16 mouse cellular contexts compared by ENCODE assay signal in genomic region chr14:20831141-20831910, GRCm38 (mm10). TPM values are rescaled to one million over a fixed set of nuclear protein-coding genes. Genes with fewer than 3 reads are reported as not detected.
DNase-seq lines count a peak whose midpoint lies in the region; ATAC-seq and TF ChIP-seq lines count a peak whose summit lies in the region.
"Had no signal": no experiment of that assay in that cellular context is flagged by ENCODE, and none has a peak within 500 bp of the region (broad histone marks: within the 10 kb centered on the region; RNA-seq: fewer than 3 reads in every experiment).

No protein-coding gene starts in this region.

- no peaks in the 10 kb centered on the region for H3K9me3 ChIP-seq in heart, postnatal 0 days (replicated peaks; ENCODE audit: control insufficient read depth, low read length)
- H3K9me3 ChIP-seq in limb, embryonic 14.5 days (ENCODE audit: control insufficient read depth, low read length) = no peaks in the 10 kb centered on the region
- no peaks in the 10 kb centered on the region for H3K9me3 ChIP-seq in limb, embryonic 10.5 days (replicated peaks)
- no peaks in the 10 kb centered on the region for H3K9me3 ChIP-seq in midbrain, embryonic 14.5 days (ENCODE audit: control insufficient read depth, low read length)
- H3K9me3 ChIP-seq in neural tube, embryonic 15.5 days (replicated peaks) = no peaks in the 10 kb centered on the region
- H3K9me3 ChIP-seq: forebrain, embryonic 10.5 days; heart, embryonic 13.5 days; hindbrain, embryonic 13.5 days; limb, embryonic 13.5 days; midbrain, embryonic 15.5 days had no signal

- 0 out of 2 replicates have a peak, but pooled peaks cover 4% of the 10 kb centered on the region for H3K4me1 ChIP-seq in heart, postnatal 0 days (ENCODE audit: control insufficient read depth, insufficient read depth)
- peaks cover 4% of the 10 kb centered on the region; the same call in 1 of the 2 replicates for H3K4me1 ChIP-seq in heart, adult 2 months (ENCODE audit: control insufficient read depth, insufficient read depth, low read length)
- peaks cover 6% of the 10 kb centered on the region; the same call in 1 of the 2 replicates for H3K4me1 ChIP-seq in limb, embryonic 14.5 days (ENCODE audit: control insufficient read depth, insufficient read depth, low read length)
- H3K4me1 ChIP-seq in limb, embryonic 10.5 days = peaks cover 7% of the 10 kb centered on the region
- peaks cover 13% of the 10 kb centered on the region for H3K4me1 ChIP-seq in embryonic fibroblast, embryonic 13.5 days (ENCODE audit: control insufficient read depth, insufficient read depth, low read length)
- no peaks in the 10 kb centered on the region for H3K4me1 ChIP-seq in small intestine, adult 2 months (ENCODE audit: control insufficient read depth, insufficient read depth, insufficient read length, low read length)
- H3K4me1 ChIP-seq in midbrain, embryonic 14.5 days (ENCODE audit: control insufficient read depth, insufficient read depth, low read length) = 0 out of 2 replicates have a peak, but pooled peaks cover 3% of the 10 kb centered on the region
- H3K4me1 ChIP-seq in neural tube, embryonic 15.5 days = peaks cover 5% of the 10 kb centered on the region

- no peak overlapping the region for H3K27ac ChIP-seq in heart, postnatal 0 days (ENCODE audit: low read depth)
- no peak overlapping the region for H3K27ac ChIP-seq in heart, adult 2 months
- H3K27ac ChIP-seq in limb, embryonic 14.5 days (replicated peaks; ENCODE audit: low read depth, low read length) = no peak overlapping the region
- H3K27ac ChIP-seq in limb, embryonic 10.5 days = no peak overlapping the region
- H3K27ac ChIP-seq in embryonic fibroblast, embryonic 13.5 days (ENCODE audit: insufficient read depth, low read length) = peak overlapping the region; percentile 92
- peak overlapping the region; percentile 32; the same call in 1 of the 2 replicates for H3K27ac ChIP-seq in small intestine, adult 2 months (ENCODE audit: insufficient read depth, low read depth, low read length)
- H3K27ac ChIP-seq in midbrain, embryonic 14.5 days (replicated peaks; ENCODE audit: low read depth, low read length) = no peak overlapping the region
- H3K27ac ChIP-seq in neural tube, embryonic 15.5 days (replicated peaks) = no peak overlapping the region
- H3K27ac ChIP-seq: forebrain, embryonic 10.5 days; heart, embryonic 13.5 days; hindbrain, embryonic 13.5 days; limb, embryonic 13.5 days; midbrain, embryonic 15.5 days had no signal

- no peak for DNase-seq in heart, postnatal 0 days (ENCODE audit: low spot score)
- no peak for DNase-seq in heart, adult 2 months
- DNase-seq in limb, embryonic 14.5 days (ENCODE audit: low spot score) = peak; percentile 38
- DNase-seq in limb, embryonic 10.5 days (ENCODE audit: low spot score) = no peak
- no peak for DNase-seq in midbrain, embryonic 14.5 days
- DNase-seq: cerebellum, adult 2 months; liver, postnatal 0 days had no signal

- no peak for TF ChIP-seq EP300 in heart, postnatal 0 days (IDR thresholded peaks at IDR 0.05; ENCODE audit: low read depth)
- TF ChIP-seq EP300 in heart, adult 2 months (IDR thresholded peaks at IDR 0.05; ENCODE audit: insufficient read depth, low read depth, low read length) = no peak

- peak; percentile 39; the same call in 1 of the 2 replicates for ATAC-seq in heart, postnatal 0 days (ENCODE audit: insufficient read depth, low read depth)
- peak; percentile 68; the same call in 1 of the 2 replicates for ATAC-seq in limb, embryonic 14.5 days (ENCODE audit: low FRiP score, low read depth)
- no peak for ATAC-seq in midbrain, embryonic 14.5 days (ENCODE audit: low FRiP score, low TSS enrichment)
- ATAC-seq in neural tube, embryonic 15.5 days (ENCODE audit: low FRiP score) = no peak
- ATAC-seq: intestine, embryonic 16.5 days; liver, postnatal 0 days; midbrain, embryonic 15.5 days had no signal

- H3K36me3 ChIP-seq in heart, postnatal 0 days (replicated peaks; ENCODE audit: control insufficient read depth, insufficient read depth, low read length) = no peaks in the 10 kb centered on the region
- H3K36me3 ChIP-seq in heart, adult 2 months (ENCODE audit: control insufficient read depth, insufficient read depth, low read length) = no peaks in the 10 kb centered on the region
- no peaks in the 10 kb centered on the region for H3K36me3 ChIP-seq in limb, embryonic 14.5 days (ENCODE audit: control insufficient read depth, insufficient read depth, low read length)
- H3K36me3 ChIP-seq in limb, embryonic 10.5 days = no peaks in the 10 kb centered on the region
- no peaks in the 10 kb centered on the region for H3K36me3 ChIP-seq in small intestine, adult 2 months (ENCODE audit: control insufficient read depth, insufficient read depth, low read length)
- H3K36me3 ChIP-seq in midbrain, embryonic 14.5 days (ENCODE audit: control insufficient read depth, insufficient read depth, low read length) = no peaks in the 10 kb centered on the region
- H3K36me3 ChIP-seq in neural tube, embryonic 15.5 days = no peaks in the 10 kb centered on the region
- H3K36me3 ChIP-seq: forebrain, embryonic 10.5 days; heart, embryonic 13.5 days; hindbrain, embryonic 13.5 days; limb, embryonic 13.5 days; midbrain, embryonic 15.5 days had no signal

- no peaks in the 10 kb centered on the region for H3K79me2 ChIP-seq in heart, adult 2 months (replicated peaks; ENCODE audit: control insufficient read depth, insufficient read depth, low read length)

- intact Hi-C loops in heart, adult 2 months (cut with DNase I) = no loop called here

- WGBS in heart, postnatal 0 days = 37% methylated on average over 9 of the region's 9 CpGs
- WGBS in heart, adult 2 months = 53% methylated on average over 9 of the region's 9 CpGs
- 59% methylated on average over 9 of the region's 9 CpGs for WGBS in limb, embryonic 14.5 days
- 80% methylated on average over 9 of the region's 9 CpGs for WGBS in limb, embryonic 10.5 days
- WGBS in small intestine, adult 2 months = 82% methylated on average over 9 of the region's 9 CpGs
- 90% methylated on average over 9 of the region's 9 CpGs for WGBS in midbrain, embryonic 14.5 days
- 84% methylated on average over 9 of the region's 9 CpGs for WGBS in neural tube, embryonic 15.5 days

- no peak overlapping the region for H3K4me3 ChIP-seq in heart, postnatal 0 days (ENCODE audit: low read depth, low read length)
- no peak overlapping the region for H3K4me3 ChIP-seq in heart, adult 2 months
- H3K4me3 ChIP-seq in limb, embryonic 14.5 days (replicated peaks; ENCODE audit: low read length) = no peak overlapping the region
- H3K4me3 ChIP-seq in limb, embryonic 10.5 days = no peak overlapping the region
- no peak overlapping the region for H3K4me3 ChIP-seq in embryonic fibroblast, embryonic 13.5 days (ENCODE audit: insufficient read depth, low read length)
- H3K4me3 ChIP-seq in small intestine, adult 2 months (ENCODE audit: low read depth, low read length) = no peak overlapping the region
- no peak overlapping the region for H3K4me3 ChIP-seq in midbrain, embryonic 14.5 days (replicated peaks; ENCODE audit: low read depth, low read length)
- H3K4me3 ChIP-seq in neural tube, embryonic 15.5 days (replicated peaks) = no peak overlapping the region
- H3K4me3 ChIP-seq: forebrain, embryonic 10.5 days; heart, embryonic 13.5 days; hindbrain, embryonic 13.5 days; limb, embryonic 13.5 days; midbrain, embryonic 15.5 days had no signal

- TF ChIP-seq POLR2A in heart, adult 2 months (IDR thresholded peaks at IDR 0.05; ENCODE audit: insufficient read depth, low read depth, low read length) = no peak
- no peak for TF ChIP-seq POLR2A in limb, embryonic 14.5 days (IDR thresholded peaks at IDR 0.05; ENCODE audit: borderline replicate concordance, extremely low read depth, insufficient read depth, insufficient read length)
- TF ChIP-seq POLR2A in embryonic fibroblast, embryonic 13.5 days (IDR thresholded peaks at IDR 0.05; ENCODE audit: low read depth, low read length) = no peak
- TF ChIP-seq POLR2A in small intestine, adult 2 months (IDR thresholded peaks at IDR 0.05; ENCODE audit: low read depth, low read length) = no peak

- no peak overlapping the region for H3K4me2 ChIP-seq in heart, postnatal 0 days (ENCODE audit: low read depth, low read length)
- H3K4me2 ChIP-seq in limb, embryonic 14.5 days (replicated peaks; ENCODE audit: low read depth, low read length, severe bottlenecking) = no peak overlapping the region
- H3K4me2 ChIP-seq in midbrain, embryonic 14.5 days (ENCODE audit: low read length) = no peak overlapping the region
- no peak overlapping the region for H3K4me2 ChIP-seq in neural tube, embryonic 15.5 days
- H3K4me2 ChIP-seq: heart, embryonic 13.5 days; hindbrain, embryonic 13.5 days; limb, embryonic 13.5 days; midbrain, embryonic 15.5 days had no signal

- TF ChIP-seq CTCF in heart, postnatal 0 days (IDR thresholded peaks at IDR 0.05; ENCODE audit: low read depth) = no peak
- TF ChIP-seq CTCF in heart, adult 2 months (IDR thresholded peaks at IDR 0.05) = no peak
- TF ChIP-seq CTCF in embryonic fibroblast, embryonic 13.5 days (IDR thresholded peaks at IDR 0.05; ENCODE audit: borderline replicate concordance, insufficient read depth, low read length) = no peak
- TF ChIP-seq CTCF in small intestine, adult 2 months (IDR thresholded peaks at IDR 0.05; ENCODE audit: extremely low read depth, insufficient read length, insufficient replicate concordance, low read depth, low read length) = no peak

- H3K9ac ChIP-seq in heart, postnatal 0 days (replicated peaks; ENCODE audit: low read depth, low read length) = no peak overlapping the region
- no peak overlapping the region for H3K9ac ChIP-seq in heart, adult 2 months (ENCODE audit: low read depth, low read length)
- no peak overlapping the region for H3K9ac ChIP-seq in limb, embryonic 14.5 days (ENCODE audit: low read depth, low read length, severe bottlenecking)
- H3K9ac ChIP-seq in midbrain, embryonic 14.5 days (replicated peaks; ENCODE audit: low read length) = no peak overlapping the region
- H3K9ac ChIP-seq in neural tube, embryonic 15.5 days (replicated peaks) = no peak overlapping the region
- H3K9ac ChIP-seq: heart, embryonic 13.5 days; hindbrain, embryonic 13.5 days; limb, embryonic 13.5 days; liver, postnatal 0 days; midbrain, embryonic 15.5 days had no signal

- H3K27me3 ChIP-seq in heart, postnatal 0 days (ENCODE audit: control insufficient read depth, insufficient read depth, low read length) = no peaks in the 10 kb centered on the region
- H3K27me3 ChIP-seq in heart, adult 2 months (ENCODE audit: control insufficient read depth, insufficient read depth, low read length) = no peaks in the 10 kb centered on the region
- H3K27me3 ChIP-seq in limb, embryonic 14.5 days (ENCODE audit: control insufficient read depth, insufficient read depth, low read length) = no peaks in the 10 kb centered on the region
- peaks cover 4% of the 10 kb centered on the region; the same call in 1 of the 2 replicates for H3K27me3 ChIP-seq in limb, embryonic 10.5 days (ENCODE audit: low read depth, poor library complexity, severe bottlenecking)
- no peaks in the 10 kb centered on the region for H3K27me3 ChIP-seq in small intestine, adult 2 months (ENCODE audit: control insufficient read depth, insufficient read depth, low read length)
- no peaks in the 10 kb centered on the region for H3K27me3 ChIP-seq in midbrain, embryonic 14.5 days (ENCODE audit: control insufficient read depth, insufficient read depth, low read length)
- no peaks in the 10 kb centered on the region for H3K27me3 ChIP-seq in neural tube, embryonic 15.5 days (replicated peaks)
- H3K27me3 ChIP-seq: heart, embryonic 13.5 days; limb, embryonic 13.5 days had no signal

RNA-seq across cellular contexts. Expression of gene Plau, which starts 5.1 kb away (rescaled TPM):
- total RNA-seq in heart, postnatal 0 days (2014; rRNA removed; ENCODE audit: low replicate concordance) = 3.3 and 4.2 TPM in 2 replicates
- 0.84 and 0.89 TPM in 2 replicates for polyA plus RNA-seq in heart, postnatal 0 days (2015; fragmentation: Nextera tagmentation; extraction: Ambion mirVana)
- total RNA-seq in heart, adult 2 months (2021) = 1 to 10 TPM; 3.4 to 6.2 TPM
- 1.8 and 3.5 TPM in 2 replicates for polyA plus RNA-seq in heart, adult 2 months (2012; rRNA removed)
- 8.3 and 9.1 TPM in 2 replicates for polyA plus RNA-seq in limb, embryonic 14.5 days (2012; rRNA removed)
- polyA plus RNA-seq in limb, embryonic 14.5 days (2014; fragmentation: Nextera tagmentation; extraction: Ambion mirVana) = 3.1 and 3.4 TPM in 2 replicates
- polyA plus RNA-seq in limb, embryonic 10.5 days (2016; fragmentation: Nextera tagmentation; extraction: Ambion mirVana) = 0.54 and 0.55 TPM in 2 replicates
- 75.9 and 142 TPM in 2 replicates for polyA plus RNA-seq in embryonic fibroblast, embryonic 13.5 days (2011; ENCODE audit: insufficient read length, low read depth, missing spikeins)
- 3.1 and 3.8 TPM in 2 replicates for polyA plus RNA-seq in small intestine, adult 2 months (2012; rRNA removed)
- polyA plus RNA-seq in midbrain, embryonic 14.5 days (2014; fragmentation: Nextera tagmentation; extraction: Ambion mirVana) = 0.15 and 0.62 TPM in 2 replicates
- 0.83 and 1.1 TPM in 2 replicates for polyA plus RNA-seq in neural tube, embryonic 15.5 days (2015; fragmentation: Nextera tagmentation; extraction: Ambion mirVana)

RNA-seq across cellular contexts. Expression of gene Camk2g, which starts 37.4 kb away (rescaled TPM):
- 74.5 and 107 TPM in 2 replicates for total RNA-seq in heart, postnatal 0 days (2014; rRNA removed; ENCODE audit: low replicate concordance)
- 60.8 and 72.5 TPM in 2 replicates for polyA plus RNA-seq in heart, postnatal 0 days (2015; fragmentation: Nextera tagmentation; extraction: Ambion mirVana)
- 10 to 100 TPM; 36.8 to 41.0 TPM for total RNA-seq in heart, adult 2 months (2021)
- polyA plus RNA-seq in heart, adult 2 months (2012; rRNA removed) = 37.0 and 54.6 TPM in 2 replicates
- 58.2 and 58.4 TPM in 2 replicates for polyA plus RNA-seq in limb, embryonic 14.5 days (2012; rRNA removed)
- polyA plus RNA-seq in limb, embryonic 14.5 days (2014; fragmentation: Nextera tagmentation; extraction: Ambion mirVana) = 58.0 and 60.5 TPM in 2 replicates
- polyA plus RNA-seq in limb, embryonic 10.5 days (2016; fragmentation: Nextera tagmentation; extraction: Ambion mirVana) = 43.3 and 57.6 TPM in 2 replicates
- polyA plus RNA-seq in embryonic fibroblast, embryonic 13.5 days (2011; ENCODE audit: insufficient read length, low read depth, missing spikeins) = 105 and 138 TPM in 2 replicates
- 8.1 and 12.0 TPM in 2 replicates for polyA plus RNA-seq in small intestine, adult 2 months (2012; rRNA removed)
- 122 and 129 TPM in 2 replicates for polyA plus RNA-seq in midbrain, embryonic 14.5 days (2014; fragmentation: Nextera tagmentation; extraction: Ambion mirVana)
- 214 and 230 TPM in 2 replicates for polyA plus RNA-seq in neural tube, embryonic 15.5 days (2015; fragmentation: Nextera tagmentation; extraction: Ambion mirVana)

Comparison
In these comparisons a context has a peak if more than half of its experiments do, and no peak if none do; other contexts are left out.
1. ATAC-seq: peak in heart, postnatal 0 days (single experiment) and limb, embryonic 14.5 days (single experiment); none in midbrain, embryonic 14.5 days (single experiment) and neural tube, embryonic 15.5 days (single experiment).
2. H3K27ac ChIP-seq: peak in embryonic fibroblast, embryonic 13.5 days (single experiment) and small intestine, adult 2 months (single experiment); none in heart, postnatal 0 days (single experiment), heart, adult 2 months (single experiment), limb, embryonic 14.5 days (single experiment), limb, embryonic 10.5 days (single experiment), midbrain, embryonic 14.5 days (single experiment) and neural tube, embryonic 15.5 days (single experiment).